Mouse (Mus musculus): ENCODE measurements around the gene Olfr1450. TPM values are rescaled to one million over a fixed set of nuclear protein-coding genes. Genes with fewer than 3 reads are reported as not detected.
"Not testable (repeated sequence)": the region's sequence is repeated elsewhere in the genome, so short reads cannot be mapped to it uniquely, and the experiment has no call there.

The Olfr1450 gene
- polyA plus RNA-seq (2012; rRNA removed), result not detected in 2 replicates

- WGBS, result 86% methylated on average over 1 of the region's 1 CpGs
- Histone ChIP-seq H3K27ac (ENCODE audit: insufficient read depth, low read length) (no peak within 1 kb of the TSS), H3K4me3 (replicated peaks; ENCODE audit: insufficient read depth, low read depth, low read length) (no peak within 1 kb of the TSS), H3K4me1 (ENCODE audit: control insufficient read depth, insufficient read depth, low read length) (no peaks in the 10 kb centered on the region), H3K27me3 (ENCODE audit: control insufficient read depth, insufficient read depth, low read length) (no peaks in the 10 kb centered on the region)
- no peak for DNase-seq
- no peak for TF ChIP-seq CTCF (IDR thresholded peaks at IDR 0.05; ENCODE audit: borderline replicate concordance, insufficient read depth, low read depth, low read length)
- no peak for TF ChIP-seq POLR2A (IDR thresholded peaks at IDR 0.05; ENCODE audit: borderline replicate concordance, insufficient read depth, low read length)
These were observed at the start of gene Olfr1450 for GRCm38 (mm10) chr19:12949958-12950357. Gene Olfr1450 (plus strand): TSS chr19:12950258.

- H3K27ac ChIP-seq (ENCODE audit: insufficient read depth, low read length), result no peak within 1 kb of the TSS
- TF ChIP-seq POLR2A (IDR thresholded peaks at IDR 0.05; ENCODE audit: borderline replicate concordance, insufficient read depth, low read length) (no peak), CTCF (IDR thresholded peaks at IDR 0.05; ENCODE audit: borderline replicate concordance, insufficient read depth, low read depth, low read length) (no peak)
- no peak for DNase-seq
- no peak within 1 kb of the TSS for H3K4me3 ChIP-seq (replicated peaks; ENCODE audit: insufficient read depth, low read depth, low read length)
- H3K27me3 ChIP-seq (ENCODE audit: control insufficient read depth, insufficient read depth, low read length), result no peaks in the 10 kb centered on the region
- 89% methylated on average over 1 of the region's 1 CpGs for WGBS
- no peaks in the 10 kb centered on the region for H3K4me1 ChIP-seq (ENCODE audit: control insufficient read depth, insufficient read depth, low read length)
These were observed 46.4 kb upstream of the Olfr1450 start, which contains the start of gene Olfr1447 for GRCm38 (mm10) chr19:12903643-12904042. Gene Olfr1447 (minus strand): TSS chr19:12903743.

GRCm38 (mm10) chr19:12924319-12924718, 25.7 kb upstream of the Olfr1450 start, which contains the start of gene Olfr1448:
Gene Olfr1448 (minus strand): TSS chr19:12924419.
- TF ChIP-seq POLR2A (IDR thresholded peaks at IDR 0.05; ENCODE audit: borderline replicate concordance, insufficient read depth, low read length), result no peak
- TF ChIP-seq CTCF (IDR thresholded peaks at IDR 0.05; ENCODE audit: borderline replicate concordance, insufficient read depth, low read depth, low read length), result no peak
- DNase-seq, result no peak
- no peak within 1 kb of the TSS for H3K4me3 ChIP-seq (replicated peaks; ENCODE audit: insufficient read depth, low read depth, low read length)
- H3K4me1 ChIP-seq (ENCODE audit: control insufficient read depth, insufficient read depth, low read length), result no peaks in the 10 kb centered on the region
- WGBS, result 68% methylated on average over 1 of the region's 1 CpGs
- no peaks in the 10 kb centered on the region for H3K27me3 ChIP-seq (ENCODE audit: control insufficient read depth, insufficient read depth, low read length)
- no peak within 1 kb of the TSS for H3K27ac ChIP-seq (ENCODE audit: insufficient read depth, low read length)

GRCm38 (mm10) chr19:12930540-12930939, 19.5 kb upstream of the Olfr1450 start, which contains the start of gene Olfr1449:
Gene Olfr1449 (plus strand): TSS chr19:12930840.
- Histone ChIP-seq H3K4me1 (ENCODE audit: control insufficient read depth, insufficient read depth, low read length) (no peaks in the 10 kb centered on the region), H3K27me3 (ENCODE audit: control insufficient read depth, insufficient read depth, low read length) (no peaks in the 10 kb centered on the region), H3K27ac (ENCODE audit: insufficient read depth, low read length) (no peak within 1 kb of the TSS), H3K4me3 (replicated peaks; ENCODE audit: insufficient read depth, low read depth, low read length) (no peak within 1 kb of the TSS)
- no peak for DNase-seq
- no peak for TF ChIP-seq CTCF (IDR thresholded peaks at IDR 0.05; ENCODE audit: borderline replicate concordance, insufficient read depth, low read depth, low read length)
- TF ChIP-seq POLR2A (IDR thresholded peaks at IDR 0.05; ENCODE audit: borderline replicate concordance, insufficient read depth, low read length), result no peak

- WGBS, result 77% methylated on average over 5 of the region's 5 CpGs
- H3K4me3 ChIP-seq (replicated peaks; ENCODE audit: insufficient read depth, low read depth, low read length); H3K4me1 ChIP-seq (ENCODE audit: control insufficient read depth, insufficient read depth, low read length); H3K27ac ChIP-seq (ENCODE audit: insufficient read depth, low read length); DNase-seq; H3K27me3 ChIP-seq (ENCODE audit: control insufficient read depth, insufficient read depth, low read length): not testable (repeated sequence)
These were observed 20.0 kb downstream of the Olfr1450 start for GRCm38 (mm10) chr19:12970082-12970481.

GRCm38 (mm10) chr19:12992316-12992715, 42.3 kb downstream of the Olfr1450 start:
- 93% methylated on average over 4 of the region's 4 CpGs for WGBS
- not testable (repeated sequence) for DNase-seq; H3K27ac ChIP-seq (ENCODE audit: insufficient read depth, low read length); H3K4me3 ChIP-seq (replicated peaks; ENCODE audit: insufficient read depth, low read depth, low read length); H3K27me3 ChIP-seq (ENCODE audit: control insufficient read depth, insufficient read depth, low read length); H3K4me1 ChIP-seq (ENCODE audit: control insufficient read depth, insufficient read depth, low read length)

GRCm38 (mm10) chr19:12994714-12995113, 44.7 kb downstream of the Olfr1450 start, which contains the start of gene Olfr1451:
Gene Olfr1451 (plus strand): TSS chr19:12995014.
- no peaks in the 10 kb centered on the region for H3K27me3 ChIP-seq (ENCODE audit: control insufficient read depth, insufficient read depth, low read length)
- H3K4me3 ChIP-seq (replicated peaks; ENCODE audit: insufficient read depth, low read depth, low read length), result no peak within 1 kb of the TSS
- no peak for DNase-seq
- H3K27ac ChIP-seq (ENCODE audit: insufficient read depth, low read length), result no peak within 1 kb of the TSS
- 69% methylated on average over 2 of the region's 2 CpGs for WGBS
- no peaks in the 10 kb centered on the region for H3K4me1 ChIP-seq (ENCODE audit: control insufficient read depth, insufficient read depth, low read length)
- no peak for TF ChIP-seq CTCF (IDR thresholded peaks at IDR 0.05; ENCODE audit: borderline replicate concordance, insufficient read depth, low read depth, low read length)
- TF ChIP-seq POLR2A (IDR thresholded peaks at IDR 0.05; ENCODE audit: borderline replicate concordance, insufficient read depth, low read length), result no peak

Other genes with a start within 250 kb of the Olfr1450 start
- gene Cntf, start 184.6 kb upstream of the Olfr1450 start, polyA plus RNA-seq (2012; rRNA removed), result 3.8 and 4.5 TPM in 2 replicates
- 57.6 TPM in 2 replicates for gene Zfp91, start 154.1 kb upstream of the Olfr1450 start, polyA plus RNA-seq (2012; rRNA removed)
- gene Lpxn, start 154.1 kb upstream of the Olfr1450 start, polyA plus RNA-seq (2012; rRNA removed), result 0.95 and 1.1 TPM in 2 replicates
- gene Gm5244, start 103.6 kb upstream of the Olfr1450 start, polyA plus RNA-seq (2012; rRNA removed), result not detected in 2 replicates
- not detected in 2 replicates for gene Olfr1444, start 93.0 kb upstream of the Olfr1450 start, polyA plus RNA-seq (2012; rRNA removed)
- gene Olfr1445, start 66.4 kb upstream of the Olfr1450 start, polyA plus RNA-seq (2012; rRNA removed), result not detected in 2 replicates
- not detected in 2 replicates for gene Olfr1446, start 56.7 kb upstream of the Olfr1450 start, polyA plus RNA-seq (2012; rRNA removed)
- gene Olfr1447, start 46.5 kb upstream of the Olfr1450 start, polyA plus RNA-seq (2012; rRNA removed), result not detected in 2 replicates
- gene Olfr1448, start 25.8 kb upstream of the Olfr1450 start, polyA plus RNA-seq (2012; rRNA removed), result not detected in 2 replicates
- not detected in 2 replicates for gene Olfr1449, start 19.4 kb upstream of the Olfr1450 start, polyA plus RNA-seq (2012; rRNA removed)
- gene Olfr1451, start 44.8 kb downstream of the Olfr1450 start, polyA plus RNA-seq (2012; rRNA removed), result not detected in 2 replicates
- not detected in 2 replicates for gene Olfr1453, start 78.1 kb downstream of the Olfr1450 start, polyA plus RNA-seq (2012; rRNA removed)
- not detected in 2 replicates for gene Olfr1454, start 110.4 kb downstream of the Olfr1450 start, polyA plus RNA-seq (2012; rRNA removed)
- gene Olfr1457, start 147.6 kb downstream of the Olfr1450 start, polyA plus RNA-seq (2012; rRNA removed), result not detected in 2 replicates
- not detected in 2 replicates for gene Olfr1458, start 156.5 kb downstream of the Olfr1450 start, polyA plus RNA-seq (2012; rRNA removed)
- not detected in 2 replicates for gene Olfr1459, start 199.3 kb downstream of the Olfr1450 start, polyA plus RNA-seq (2012; rRNA removed)
- not detected in 2 replicates for gene Olfr1461, start 212.7 kb downstream of the Olfr1450 start, polyA plus RNA-seq (2012; rRNA removed)
- not detected in 2 replicates for gene Olfr1462, start 235.5 kb downstream of the Olfr1450 start, polyA plus RNA-seq (2012; rRNA removed)

All from cerebellum, adult 2 months (tissue).